8 mouse cellular contexts compared by ENCODE assay signal in genomic region chr2:18063763-18064251, GRCm38 (mm10). TPM values are rescaled to one million over a fixed set of nuclear protein-coding genes. Genes with fewer than 3 reads are reported as not detected.
DNase-seq lines count a peak whose midpoint lies in the region; ATAC-seq and TF ChIP-seq lines count a peak whose summit lies in the region.

No protein-coding gene starts in this region.

- TF ChIP-seq EP300 in stomach, postnatal 0 days (optimal IDR thresholded peaks at IDR 0.05): no peak

- H3K27ac ChIP-seq in ES-E14 (ENCODE audit: insufficient read depth, low read depth, low read length, poor library complexity, severe bottlenecking): peak overlapping the region; percentile 99
- H3K27ac ChIP-seq in midbrain, embryonic 16.5 days (ENCODE audit: low read length): peak overlapping the region; percentile 99
- H3K27ac ChIP-seq in stomach, postnatal 0 days (replicated peaks): peak overlapping the region; percentile 100

- in situ Hi-C loops in ES-E14 (cut with MboI; ENCODE audit: low sequenced_read_pairs in 2 of 2, unreplicated experiment in 2 of 2): no loop called here

- H3K9ac ChIP-seq in ES-E14 (ENCODE audit: insufficient read depth, low read depth, low read length, poor library complexity, severe bottlenecking): peak overlapping the region; percentile 96
- peak overlapping the region; percentile 97 for H3K9ac ChIP-seq in midbrain, embryonic 16.5 days (ENCODE audit: low read depth, low read length)
- H3K9ac ChIP-seq in stomach, postnatal 0 days (ENCODE audit: low read length): peak overlapping the region; percentile 99

- peak; percentile 40 for ATAC-seq in common myeloid progenitor, adult 5-6 weeks (replicated peaks; ENCODE audit: low read depth, poor library complexity, severe bottlenecking)
- ATAC-seq in granulocyte monocyte progenitor cell, adult 5-6 weeks (replicated peaks; ENCODE audit: poor library complexity, severe bottlenecking): peak; percentile 39
- peak; percentile 63 for ATAC-seq in midbrain, embryonic 16.5 days
- peak; percentile 65 for ATAC-seq in stomach, postnatal 0 days (ENCODE audit: low FRiP score, low TSS enrichment)

- H3K4me3 ChIP-seq in ES-E14 (ENCODE audit: insufficient read depth in 1 of 2, low read depth in 1 of 2, low read length in 2 of 2, poor library complexity in 1 of 2, severe bottlenecking in 1 of 2): peak overlapping the region; percentile 77 to 81
- peak overlapping the region; percentile 83 for H3K4me3 ChIP-seq in midbrain, embryonic 16.5 days (ENCODE audit: low read depth, low read length)
- H3K4me3 ChIP-seq in stomach, postnatal 0 days (ENCODE audit: low read depth, low read length): peak overlapping the region; percentile 89

- WGBS in midbrain, embryonic 16.5 days: 0% methylated on average over 18 of the region's 18 CpGs
- WGBS in stomach, postnatal 0 days: under 1% methylated on average over 18 of the region's 18 CpGs

- H3K36me3 ChIP-seq in ES-E14 (ENCODE audit: control insufficient read depth, insufficient read depth, low read length, poor library complexity, severe bottlenecking): peaks cover 2% of the 10 kb centered on the region
- no peaks in the 10 kb centered on the region for H3K36me3 ChIP-seq in midbrain, embryonic 16.5 days (ENCODE audit: control insufficient read depth, insufficient read depth, low read length)
- no peaks in the 10 kb centered on the region for H3K36me3 ChIP-seq in stomach, postnatal 0 days (ENCODE audit: control insufficient read depth, insufficient read depth, low read length)

- H3K27me3 ChIP-seq in midbrain, embryonic 16.5 days (ENCODE audit: control insufficient read depth, insufficient read depth, low read depth, low read length): no peaks in the 10 kb centered on the region
- no peaks in the 10 kb centered on the region for H3K27me3 ChIP-seq in stomach, postnatal 0 days (ENCODE audit: control insufficient read depth, insufficient read depth, low read length)

- peak overlapping the region; percentile 91 for H3K4me2 ChIP-seq in midbrain, embryonic 16.5 days (ENCODE audit: low read length)
- peak overlapping the region; percentile 86 for H3K4me2 ChIP-seq in stomach, postnatal 0 days (replicated peaks; ENCODE audit: low read depth)

- DNase-seq in A20 (ENCODE audit: low read depth, low spot score) (peak; percentile 80), ES-E14 (ENCODE audit: low read depth, low spot score) (peak; percentile 28), liver (peak; percentile 52)
- DNase-seq in kidney, adult 8-10 months: peak; percentile 71 to 76
- no peak for DNase-seq in stomach, postnatal 0 days (ENCODE audit: low spot score)

- no peaks in the 10 kb centered on the region for H3K9me3 ChIP-seq in ES-E14 (ENCODE audit: control insufficient read depth, insufficient read depth, low read depth, low read length)
- no peaks in the 10 kb centered on the region for H3K9me3 ChIP-seq in midbrain, embryonic 16.5 days (replicated peaks; ENCODE audit: control insufficient read depth, low read length, poor library complexity, severe bottlenecking)
- no peaks in the 10 kb centered on the region for H3K9me3 ChIP-seq in stomach, postnatal 0 days (ENCODE audit: control insufficient read depth, low read length)

- peaks cover 0 to 9% of the 10 kb centered on the region in 2 experiments; a peak in 3 of 4 replicates for H3K4me1 ChIP-seq in ES-E14 (ENCODE audit: control insufficient read depth in 2 of 2, insufficient read depth in 2 of 2, low read length in 2 of 2, poor library complexity in 1 of 2)
- H3K4me1 ChIP-seq in midbrain, embryonic 16.5 days (ENCODE audit: control insufficient read depth, insufficient read depth, low read length): peaks cover 17% of the 10 kb centered on the region
- peaks cover 3% of the 10 kb centered on the region; the same call in 1 of the 2 replicates for H3K4me1 ChIP-seq in stomach, postnatal 0 days (replicated peaks; ENCODE audit: control insufficient read depth, insufficient read depth)

- peak; percentile 41; the same call in 1 of the 2 replicates for TF ChIP-seq CTCF in stomach, postnatal 0 days (IDR thresholded peaks at IDR 0.05; ENCODE audit: low read depth)

TF ChIP-seq in ES-E14, 5 proteins besides CTCF, POLR2A, EP300 and RAD21:
- TF ChIP-seq CHD2 (IDR thresholded peaks at IDR 0.05; ENCODE audit: low read depth, low read length): no peak
- TF ChIP-seq HCFC1 (IDR thresholded peaks at IDR 0.05; ENCODE audit: borderline replicate concordance, insufficient read depth, low read length): no peak
- TF ChIP-seq MAFK (IDR thresholded peaks at IDR 0.05; ENCODE audit: insufficient read depth, low read depth, low read length): no peak
- no peak for TF ChIP-seq ZC3H11A (IDR thresholded peaks at IDR 0.05; ENCODE audit: borderline replicate concordance, low read depth, low read length)
- no peak for TF ChIP-seq ZNF384 (IDR thresholded peaks at IDR 0.05; ENCODE audit: low read depth, low read length)

RNA-seq across cellular contexts. Expression of gene Mllt10, which starts 8.8 kb away (rescaled TPM):
- total RNA-seq in ES-E14 (2012; rRNA removed): 39.7 and 40.7 TPM in 2 replicates
- total RNA-seq in common myeloid progenitor, adult 5-6 weeks (2017): 46.1 and 71.7 TPM in 2 replicates
- 76.1 and 128 TPM in 2 replicates for total RNA-seq in granulocyte monocyte progenitor cell, adult 5-6 weeks (2014; fragmentation: Nextera tagmentation)
- total RNA-seq in granulocyte monocyte progenitor cell, adult 5-6 weeks (2017): 51.8 and 65.0 TPM in 2 replicates
- polyA plus RNA-seq in midbrain, embryonic 16.5 days (2015; fragmentation: Nextera tagmentation; extraction: Ambion mirVana): 43.7 and 45.8 TPM in 2 replicates
- 25.9 and 27.4 TPM in 2 replicates for polyA plus RNA-seq in stomach, postnatal 0 days (2015; fragmentation: Nextera tagmentation; extraction: Ambion mirVana)

RNA-seq across cellular contexts. Expression of gene Skida1, which starts 15.0 kb away (rescaled TPM):
- total RNA-seq in ES-E14 (2012; rRNA removed): 0.63 and 2.6 TPM in 2 replicates
- total RNA-seq in common myeloid progenitor, adult 5-6 weeks (2017): not detected in 2 replicates
- total RNA-seq in granulocyte monocyte progenitor cell, adult 5-6 weeks (2014; fragmentation: Nextera tagmentation): not detected in 2 replicates
- total RNA-seq in granulocyte monocyte progenitor cell, adult 5-6 weeks (2017): not detected in 2 replicates
- 5.0 and 7.4 TPM in 2 replicates for polyA plus RNA-seq in midbrain, embryonic 16.5 days (2015; fragmentation: Nextera tagmentation; extraction: Ambion mirVana)
- 1.5 and 1.9 TPM in 2 replicates for polyA plus RNA-seq in stomach, postnatal 0 days (2015; fragmentation: Nextera tagmentation; extraction: Ambion mirVana)

RNA-seq across cellular contexts. Expression of gene A930004D18Rik, which starts 26.3 kb away (rescaled TPM):
- 1.9 and 6.2 TPM in 2 replicates for total RNA-seq in ES-E14 (2012; rRNA removed)
- 0.27 TPM in 1 of 2 replicates, not detected in the other for total RNA-seq in common myeloid progenitor, adult 5-6 weeks (2017)
- total RNA-seq in granulocyte monocyte progenitor cell, adult 5-6 weeks (2014; fragmentation: Nextera tagmentation): not detected in 2 replicates
- 0.26 TPM in 1 of 2 replicates, not detected in the other for total RNA-seq in granulocyte monocyte progenitor cell, adult 5-6 weeks (2017)
- polyA plus RNA-seq in midbrain, embryonic 16.5 days (2015; fragmentation: Nextera tagmentation; extraction: Ambion mirVana): 7.5 and 10.8 TPM in 2 replicates
- polyA plus RNA-seq in stomach, postnatal 0 days (2015; fragmentation: Nextera tagmentation; extraction: Ambion mirVana): 7.5 and 9.4 TPM in 2 replicates
